Mouse (Mus musculus) kidney, adult 2 months (tissue): ENCODE results near the gene Rspo4.

ENCODE experiments used
- CTCF ChIP-seq: fragments of 200-500 bp; conservative IDR thresholded peaks from 2 replicates; pipeline ENCODE4 v1.5.1; 2011; ENCODE audit warnings: low read depth, mild to moderate bottlenecking, control low read depth, low read length, moderate library complexity, mixed read lengths; ENCODE audit not compliant: insufficient read depth, insufficient read length
- POLR2A ChIP-seq: fragments of 200-500 bp; IDR thresholded peaks from one replicate; pipeline ENCODE4 v1.6.1; 2011; ENCODE audit warnings: low read depth, low read length, control low read depth

DNA sequence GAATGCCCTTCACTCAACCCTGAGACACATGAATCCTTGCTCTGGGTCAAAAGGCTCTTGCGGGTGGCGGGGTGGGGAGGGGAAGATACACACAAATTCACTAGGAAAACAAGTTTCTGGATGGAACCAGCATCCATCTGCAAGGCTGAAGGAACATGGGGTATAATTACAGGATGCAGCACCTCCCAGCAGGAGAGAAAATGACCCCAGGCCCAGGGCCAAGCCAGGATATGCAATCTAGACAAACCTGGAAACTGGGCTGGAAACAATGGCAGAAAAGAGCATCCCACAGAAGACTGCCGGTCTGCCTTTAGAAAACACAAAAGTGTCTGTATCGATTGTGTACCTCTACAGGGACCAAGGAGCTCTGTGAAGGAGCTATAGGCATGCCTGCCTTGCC lies 61.2 kb downstream of the Rspo4 start:
- TF ChIP-seq CTCF (no peak), POLR2A (no peak)
